In genomic region chr6:89267181-89267580, GRCm38 (mm10) we compare ENCODE assay signal across 15 mouse cellular contexts.
"Had no signal": no experiment of that assay in that cellular context is flagged by ENCODE, and none has a peak within 500 bp of the region (broad histone marks: within the 10 kb centered on the region; RNA-seq: fewer than 3 reads in every experiment).

No protein-coding gene starts in this region.

- H3K4me2 ChIP-seq: kidney, embryonic 15.5 days; limb, embryonic 15.5 days; liver, embryonic 12.5 days; lung, embryonic 14.5 days; neural tube, embryonic 12.5 days had no signal

- H3K4me1 ChIP-seq: liver, embryonic 12.5 days; neural tube, embryonic 12.5 days had no signal

- ATAC-seq: liver, embryonic 12.5 days had no signal

- H3K9ac ChIP-seq: kidney, embryonic 15.5 days; limb, embryonic 15.5 days; liver, embryonic 12.5 days; lung, embryonic 14.5 days; neural tube, embryonic 12.5 days had no signal

- H3K4me3 ChIP-seq: kidney, embryonic 15.5 days; limb, embryonic 15.5 days; liver, embryonic 12.5 days; megakaryocyte, embryonic 14.5 days; myocyte; neural tube, embryonic 12.5 days had no signal

- H3K36me3 ChIP-seq: kidney, embryonic 15.5 days; limb, embryonic 15.5 days; liver, embryonic 12.5 days; neural tube, embryonic 12.5 days had no signal

- H3K27ac ChIP-seq: kidney, embryonic 15.5 days; limb, embryonic 15.5 days; liver, embryonic 12.5 days; neural tube, embryonic 12.5 days had no signal

- H3K9me3 ChIP-seq: kidney, embryonic 15.5 days; limb, embryonic 15.5 days; liver, embryonic 12.5 days; neural tube, embryonic 12.5 days had no signal

- H3K27me3 ChIP-seq: kidney, embryonic 15.5 days; limb, embryonic 15.5 days; neural tube, embryonic 12.5 days had no signal

- DNase-seq: kidney, adult 2 months; kidney, postnatal 14 days; lung, embryonic 14.5 days; lung, postnatal 10 days; lung, postnatal 4 days; right cerebral cortex, postnatal 4 days; spleen, adult 18-20 months; thymus, adult 2 months; thymus, postnatal 25 days had no signal
